In the genomic region with DNA sequence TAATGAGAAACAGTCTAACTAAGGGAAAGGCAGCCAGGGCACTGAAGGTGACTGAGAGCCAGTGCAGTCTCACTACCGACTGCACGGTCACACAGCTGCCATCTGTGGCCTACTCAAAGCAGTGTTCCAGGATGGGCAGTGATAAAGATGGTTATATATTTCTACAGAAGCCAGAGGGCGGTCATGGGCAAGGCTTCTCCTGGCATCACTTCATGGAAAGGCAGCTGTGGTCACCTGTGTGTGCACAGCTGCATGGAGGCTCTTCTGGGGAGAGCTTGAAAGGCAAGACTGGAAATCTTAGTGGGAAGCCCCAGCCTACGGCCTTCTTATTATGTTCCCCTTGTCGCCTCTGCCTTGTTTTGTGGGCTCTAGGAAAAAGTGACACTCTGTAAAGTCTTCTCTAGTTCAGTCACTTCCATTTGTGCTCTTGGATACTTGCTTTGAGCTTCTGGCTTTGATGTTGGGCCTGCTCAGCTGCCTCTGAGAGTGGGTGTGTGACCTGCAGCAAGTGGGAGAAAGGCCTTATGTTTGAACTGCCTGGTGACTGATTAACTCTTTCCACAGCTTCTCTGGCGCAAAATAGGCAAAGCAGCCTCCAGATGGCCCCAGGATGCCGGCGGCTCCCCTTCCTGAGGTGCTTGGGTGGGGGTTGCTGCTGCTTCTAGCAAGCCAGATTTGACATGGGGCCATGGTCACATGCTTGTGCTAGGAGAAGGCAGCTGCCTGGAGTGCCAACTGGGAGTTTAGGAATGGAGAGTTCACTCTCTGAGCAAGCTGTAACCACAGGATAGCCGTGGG, we compare ENCODE assay signal across 8 mouse cellular contexts.
DNase-seq lines count a peak whose midpoint lies in the region; ATAC-seq and TF ChIP-seq lines count a peak whose summit lies in the region.
"Had no signal": no experiment of that assay in that cellular context is flagged by ENCODE, and none has a peak within 500 bp of the region (broad histone marks: within the 10 kb centered on the region; RNA-seq: fewer than 3 reads in every experiment).

No protein-coding gene starts in this region.

- TF ChIP-seq CTCF in brain, embryonic 14.5 days (IDR thresholded peaks at IDR 0.05; ENCODE audit: borderline replicate concordance, extremely low read depth, insufficient read depth, insufficient read length), result no peak

- no peak for ATAC-seq in hindbrain, embryonic 13.5 days (ENCODE audit: low FRiP score)
- peak; percentile 45; the same call in 1 of the 2 replicates for ATAC-seq in erythroid progenitor cell, adult 5-6 weeks (replicated peaks; ENCODE audit: low FRiP score, poor library complexity, severe bottlenecking)
- peak; percentile 65 for ATAC-seq in limb, embryonic 13.5 days (ENCODE audit: low FRiP score, low read depth)
- ATAC-seq: hindbrain, embryonic 16.5 days had no signal

- H3K9me3 ChIP-seq in hindbrain, embryonic 10.5 days, result no peaks in the 10 kb centered on the region
- H3K9me3 ChIP-seq in hindbrain, embryonic 13.5 days, result no peaks in the 10 kb centered on the region
- no peaks in the 10 kb centered on the region for H3K9me3 ChIP-seq in limb, embryonic 13.5 days

- peak; percentile 29 for DNase-seq in hindbrain, embryonic 10.5 days (ENCODE audit: low spot score)
- peak; percentile 46 for DNase-seq in brain, embryonic 14.5 days (ENCODE audit: low read depth)
- no peak for DNase-seq in left cerebral cortex, postnatal 14 days (ENCODE audit: low spot score in 2 of 2)
- no peak for DNase-seq in urinary bladder, adult 2 months (ENCODE audit: low spot score)

- no peak overlapping the region for H3K4me2 ChIP-seq in hindbrain, embryonic 13.5 days
- no peak overlapping the region for H3K4me2 ChIP-seq in limb, embryonic 13.5 days (replicated peaks)

- WGBS in hindbrain, embryonic 10.5 days, result 54% methylated on average over 9 of the region's 9 CpGs
- WGBS in hindbrain, embryonic 13.5 days, result 42% methylated on average over 9 of the region's 9 CpGs
- WGBS in limb, embryonic 13.5 days, result 26% methylated on average over 9 of the region's 9 CpGs

- H3K4me3 ChIP-seq in hindbrain, embryonic 10.5 days, result no peak overlapping the region
- H3K4me3 ChIP-seq in hindbrain, embryonic 13.5 days, result no peak overlapping the region
- H3K4me3 ChIP-seq in limb, embryonic 13.5 days, result no peak overlapping the region

- no peak for TF ChIP-seq POLR2A in brain, embryonic 14.5 days (IDR thresholded peaks at IDR 0.05; ENCODE audit: borderline replicate concordance, extremely low read depth, insufficient read depth, insufficient read length, poor library complexity, severe bottlenecking)

- intact Hi-C loops in left cerebral cortex, postnatal 14 days (cut with DNase I), result no loop called here

- H3K27me3 ChIP-seq in hindbrain, embryonic 10.5 days (ENCODE audit: insufficient read depth, poor library complexity, severe bottlenecking), result no peaks in the 10 kb centered on the region
- H3K27me3 ChIP-seq in hindbrain, embryonic 13.5 days, result no peaks in the 10 kb centered on the region
- no peaks in the 10 kb centered on the region for H3K27me3 ChIP-seq in limb, embryonic 13.5 days

- peaks cover 9% of the 10 kb centered on the region for H3K4me1 ChIP-seq in hindbrain, embryonic 10.5 days (replicated peaks)
- H3K4me1 ChIP-seq in hindbrain, embryonic 13.5 days (replicated peaks), result 0 out of 2 replicates have a peak, but pooled peaks cover 3% of the 10 kb centered on the region
- H3K4me1 ChIP-seq in limb, embryonic 13.5 days, result peaks cover 22% of the 10 kb centered on the region

- H3K27ac ChIP-seq in hindbrain, embryonic 10.5 days, result peak overlapping the region; percentile 31; the same call in 1 of the 2 replicates
- H3K27ac ChIP-seq in hindbrain, embryonic 13.5 days, result no peak overlapping the region
- H3K27ac ChIP-seq in limb, embryonic 13.5 days, result peak overlapping the region; percentile 49; the same call in 1 of the 2 replicates

- no peaks in the 10 kb centered on the region for H3K36me3 ChIP-seq in hindbrain, embryonic 10.5 days
- H3K36me3 ChIP-seq in hindbrain, embryonic 13.5 days, result no peaks in the 10 kb centered on the region
- no peaks in the 10 kb centered on the region for H3K36me3 ChIP-seq in limb, embryonic 13.5 days

- H3K9ac ChIP-seq in hindbrain, embryonic 13.5 days, result no peak overlapping the region
- no peak overlapping the region for H3K9ac ChIP-seq in limb, embryonic 13.5 days

Comparison
In these comparisons a context has a peak if more than half of its experiments do, and no peak if none do; other contexts are left out.
1. DNase-seq: peak in hindbrain, embryonic 10.5 days (single experiment) and brain, embryonic 14.5 days (single experiment); none in left cerebral cortex, postnatal 14 days (0 of 2) and urinary bladder, adult 2 months (single experiment).